Mouse (Mus musculus): ENCODE data around the gene Ifrd1. TPM values are rescaled to one million over a fixed set of nuclear protein-coding genes. Genes with fewer than 3 reads are reported as not detected.
A peak's percentile ranks its signal among the peaks of the same experiment; 100 is the strongest.
"Not testable (repeated sequence)": the region's sequence is repeated elsewhere in the genome, so short reads cannot be mapped to it uniquely, and the experiment has no call there.

Ifrd1 gene
- polyA plus RNA-seq, 1 experiment from 2014 or later, result 164 TPM

DNA sequence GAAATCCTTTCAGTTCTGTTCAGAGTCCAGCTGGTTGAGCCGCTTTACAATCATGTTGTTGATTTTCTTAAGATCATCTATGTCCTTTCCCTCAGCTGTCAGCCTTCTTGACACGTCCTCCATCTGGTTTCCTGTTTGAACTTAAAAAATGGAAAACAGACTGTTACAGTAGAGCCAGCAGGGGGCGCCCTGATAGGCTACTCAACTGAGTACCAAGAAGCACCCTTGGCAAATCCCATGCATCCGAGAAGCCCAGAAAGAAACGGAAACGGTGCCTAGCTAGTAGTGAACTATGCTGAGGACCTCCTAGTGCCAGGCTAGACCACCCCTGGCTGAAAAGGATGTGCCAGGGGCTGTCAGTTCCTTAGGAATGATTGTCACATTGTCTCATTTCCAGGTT is 71.2 kb downstream of the Ifrd1 start:
- Histone ChIP-seq H3K36me3 (no peaks in the 10 kb centered on the region), H3K27me3 (no peaks in the 10 kb centered on the region), H3K4me2 (replicated peaks) (no peak overlapping the region), H3K4me1 (replicated peaks) (no peaks in the 10 kb centered on the region), H3K9me3 (peaks cover 7% of the 10 kb centered on the region; the same call in 1 of the 2 replicates), H3K4me3 (replicated peaks) (no peak overlapping the region), H3K27ac (no peak overlapping the region), H3K9ac (replicated peaks) (no peak overlapping the region)
- WGBS, result 64% methylated on average over 6 of the region's 6 CpGs
- ATAC-seq, result no peak

DNA sequence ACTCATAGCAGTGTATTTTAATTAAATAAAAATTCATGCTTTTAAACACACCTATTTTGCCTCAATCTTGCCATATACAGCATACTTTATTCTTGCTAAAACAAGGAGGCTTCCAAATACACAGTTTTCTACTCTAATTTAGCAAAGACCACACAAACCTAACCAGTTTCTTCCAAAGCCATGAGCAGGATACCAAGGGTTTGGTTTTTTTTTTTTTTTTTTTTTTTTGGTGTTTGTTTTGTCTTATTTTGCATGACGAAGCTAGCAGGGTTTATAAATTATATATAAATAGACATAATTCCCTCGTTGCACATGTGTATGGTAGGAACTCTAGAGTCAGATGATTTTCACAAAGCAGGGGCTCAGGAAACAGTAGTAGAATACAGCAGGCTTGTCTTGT is 72.1 kb downstream of the Ifrd1 start:
- ATAC-seq, result no peak
- Histone ChIP-seq H3K9me3 (peaks cover 7% of the 10 kb centered on the region; the same call in 1 of the 2 replicates), H3K4me2 (replicated peaks) (no peak overlapping the region), H3K36me3 (no peaks in the 10 kb centered on the region), H3K4me1 (replicated peaks) (no peaks in the 10 kb centered on the region), H3K9ac (replicated peaks) (no peak overlapping the region), H3K27ac (no peak overlapping the region), H3K27me3 (no peaks in the 10 kb centered on the region), H3K4me3 (replicated peaks) (no peak overlapping the region)
- WGBS, result 84% methylated on average over 2 of the region's 2 CpGs

DNA sequence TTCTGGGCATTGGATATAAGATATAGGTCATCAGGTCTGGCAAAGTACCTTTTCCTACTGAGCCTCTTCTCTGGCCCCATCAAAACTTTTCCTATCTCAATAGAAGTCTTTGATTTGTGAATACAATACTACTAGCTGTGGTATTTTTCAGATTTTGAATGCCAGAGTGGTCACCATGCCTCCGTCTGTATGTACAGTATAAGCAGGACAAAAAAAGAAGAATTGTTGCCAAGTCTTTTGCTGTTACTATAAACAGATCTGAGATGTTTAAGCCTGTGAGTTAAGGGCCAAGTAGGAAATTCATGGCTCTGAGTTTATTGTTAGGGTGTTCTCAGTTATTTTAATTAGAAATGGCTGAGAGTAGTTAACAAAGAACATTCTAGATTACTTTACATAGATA is 73.1 kb downstream of the Ifrd1 start:
- not testable (repeated sequence) for H3K9me3 ChIP-seq; H3K27me3 ChIP-seq; H3K36me3 ChIP-seq; H3K27ac ChIP-seq; ATAC-seq; H3K4me3 ChIP-seq (replicated peaks); H3K4me2 ChIP-seq (replicated peaks); H3K9ac ChIP-seq (replicated peaks); H3K4me1 ChIP-seq (replicated peaks)
- WGBS, result 59% methylated on average over 1 of the region's 1 CpGs

DNA sequence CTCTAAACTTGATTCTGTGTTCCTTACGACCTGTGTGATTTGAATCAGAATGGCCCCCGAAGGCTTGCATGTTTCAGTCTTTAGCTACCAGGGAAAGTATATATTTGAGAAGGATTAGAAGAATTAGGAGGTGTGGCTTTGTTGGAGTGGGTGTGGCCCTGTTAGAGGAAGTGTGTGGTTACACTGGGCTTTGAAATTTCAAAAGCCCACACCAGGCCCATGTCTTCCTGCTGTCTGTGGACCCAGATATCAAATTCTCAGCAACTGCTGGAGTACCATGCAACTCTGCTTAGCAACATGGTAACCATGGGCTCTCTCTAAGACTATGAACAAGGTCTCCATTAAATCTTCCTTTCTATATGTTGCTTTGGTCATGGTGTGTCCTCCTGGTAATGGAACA is 76.7 kb downstream of the Ifrd1 start:
- H3K27ac ChIP-seq, result no peak overlapping the region
- no peaks in the 10 kb centered on the region for H3K36me3 ChIP-seq
- H3K4me1 ChIP-seq (replicated peaks), result no peaks in the 10 kb centered on the region
- H3K4me2 ChIP-seq (replicated peaks), result no peak overlapping the region
- 85% methylated on average over 2 of the region's 2 CpGs for WGBS
- ATAC-seq, result no peak
- H3K4me3 ChIP-seq (replicated peaks), result no peak overlapping the region
- H3K27me3 ChIP-seq, result no peaks in the 10 kb centered on the region
- no peak overlapping the region for H3K9ac ChIP-seq (replicated peaks)
- H3K9me3 ChIP-seq, result no peaks in the 10 kb centered on the region

DNA sequence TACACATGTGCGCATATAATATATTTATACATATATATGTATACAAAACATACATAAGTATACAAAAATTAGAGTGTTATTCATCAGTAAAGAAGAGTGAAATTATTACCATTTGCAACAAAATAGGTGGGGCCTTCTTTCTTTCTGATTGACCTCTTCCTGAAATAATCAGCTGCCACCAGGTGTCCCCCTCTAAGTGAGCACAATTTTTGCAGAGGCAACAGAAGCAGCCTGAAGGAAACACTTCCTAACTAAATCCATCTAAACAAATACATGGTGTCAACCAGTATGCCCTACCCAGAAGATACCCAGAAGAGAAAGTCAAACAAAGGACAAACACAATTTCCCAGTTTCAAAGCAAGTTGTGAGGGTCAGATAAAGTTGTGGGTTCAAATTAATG is 78.6 kb downstream of the Ifrd1 start:
- H3K9ac ChIP-seq (replicated peaks), result no peak overlapping the region
- no peak for ATAC-seq
- no peak overlapping the region for H3K27ac ChIP-seq
- no peak overlapping the region for H3K4me2 ChIP-seq (replicated peaks)
- H3K9me3 ChIP-seq, result no peaks in the 10 kb centered on the region
- WGBS, result 100% methylated on average over 1 of the region's 1 CpGs
- H3K27me3 ChIP-seq, result no peaks in the 10 kb centered on the region
- no peaks in the 10 kb centered on the region for H3K4me1 ChIP-seq (replicated peaks)
- no peak overlapping the region for H3K4me3 ChIP-seq (replicated peaks)
- no peaks in the 10 kb centered on the region for H3K36me3 ChIP-seq

DNA sequence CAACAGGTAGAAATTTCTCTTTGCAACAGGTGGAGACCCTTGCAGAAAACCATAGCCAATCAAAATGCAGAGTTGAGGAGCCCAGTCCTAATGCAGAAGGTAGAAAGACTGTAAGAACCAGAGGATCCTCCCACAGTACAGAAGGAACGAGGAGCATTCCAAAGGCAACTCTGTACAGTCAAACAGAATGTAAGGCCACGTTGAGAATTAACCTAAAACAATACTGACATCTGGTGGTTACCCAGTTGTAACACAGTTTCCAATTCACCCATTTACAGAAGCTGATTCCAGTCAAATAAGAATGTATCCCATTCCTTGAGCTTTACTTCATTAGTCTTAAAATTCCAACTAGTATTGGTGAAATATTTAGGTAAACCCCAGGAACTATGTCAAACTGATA is 83.7 kb downstream of the Ifrd1 start:
- WGBS, result 7% methylated on average over 2 of the region's 2 CpGs

DNA sequence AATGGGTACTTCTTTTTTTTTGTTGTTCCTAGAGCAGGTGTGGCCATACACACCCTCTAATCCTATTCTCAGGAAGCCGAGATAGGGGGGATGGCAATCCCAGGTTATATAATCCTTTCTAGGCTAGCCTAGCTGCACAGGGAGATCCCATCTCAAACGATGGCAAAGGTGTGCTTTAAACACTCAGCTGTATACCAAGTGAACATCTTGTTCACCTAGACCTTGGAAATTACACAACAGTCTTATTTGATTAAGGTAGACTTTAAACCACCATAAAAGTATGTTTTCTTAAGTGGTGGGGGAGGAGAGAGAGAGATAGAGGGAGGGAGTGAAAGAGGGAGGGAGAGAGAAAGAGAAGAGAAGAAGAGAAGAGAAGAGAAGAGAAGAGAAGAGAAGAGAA is 87.5 kb downstream of the Ifrd1 start:
- Histone ChIP-seq H3K27me3 (no peaks in the 10 kb centered on the region), H3K4me3 (replicated peaks) (no peak overlapping the region), H3K36me3 (no peaks in the 10 kb centered on the region), H3K4me2 (replicated peaks) (no peak overlapping the region), H3K4me1 (replicated peaks) (no peaks in the 10 kb centered on the region), H3K9ac (replicated peaks) (no peak overlapping the region), H3K27ac (no peak overlapping the region), H3K9me3 (no peaks in the 10 kb centered on the region)
- WGBS, result 83% methylated on average over 2 of the region's 2 CpGs
- no peak for ATAC-seq

More for the DNA sequence above, 83.7 kb downstream of the Ifrd1 start:
- Histone ChIP-seq H3K4me3 (replicated peaks) (no peak overlapping the region), H3K9ac (replicated peaks) (no peak overlapping the region), H3K4me2 (replicated peaks) (no peak overlapping the region), H3K36me3 (no peaks in the 10 kb centered on the region), H3K27ac (no peak overlapping the region), H3K9me3 (no peaks in the 10 kb centered on the region), H3K27me3 (no peaks in the 10 kb centered on the region), H3K4me1 (replicated peaks) (no peaks in the 10 kb centered on the region)
- ATAC-seq, result peak; percentile 85

DNA sequence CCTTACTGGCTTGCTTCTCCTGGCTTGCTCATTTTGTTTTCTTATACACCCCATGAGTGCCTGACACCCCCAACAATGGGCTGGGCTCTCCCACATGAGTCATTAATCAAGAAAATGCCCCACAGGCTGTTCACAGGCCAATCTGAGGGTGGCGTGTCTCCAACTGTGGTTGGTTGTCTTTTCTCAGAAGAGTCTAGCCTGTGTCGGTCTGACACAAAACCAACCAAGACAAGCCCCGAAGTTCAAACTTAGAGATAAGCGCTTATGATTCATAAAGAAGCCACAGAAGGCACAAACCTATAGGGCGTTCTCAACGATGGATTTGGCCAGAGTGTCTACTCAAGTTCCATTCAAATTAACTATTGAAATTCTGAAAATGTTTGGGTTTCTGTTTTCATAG is 94.1 kb downstream of the Ifrd1 start:
- H3K36me3 ChIP-seq, result no peaks in the 10 kb centered on the region
- no peak for ATAC-seq
- no peaks in the 10 kb centered on the region for H3K27me3 ChIP-seq
- no peak overlapping the region for H3K27ac ChIP-seq
- H3K4me1 ChIP-seq (replicated peaks), result no peaks in the 10 kb centered on the region
- H3K9me3 ChIP-seq, result no peaks in the 10 kb centered on the region
- no peak overlapping the region for H3K9ac ChIP-seq (replicated peaks)
- H3K4me2 ChIP-seq (replicated peaks), result no peak overlapping the region
- H3K4me3 ChIP-seq (replicated peaks), result no peak overlapping the region
- 96% methylated on average over 6 of the region's 6 CpGs for WGBS

DNA sequence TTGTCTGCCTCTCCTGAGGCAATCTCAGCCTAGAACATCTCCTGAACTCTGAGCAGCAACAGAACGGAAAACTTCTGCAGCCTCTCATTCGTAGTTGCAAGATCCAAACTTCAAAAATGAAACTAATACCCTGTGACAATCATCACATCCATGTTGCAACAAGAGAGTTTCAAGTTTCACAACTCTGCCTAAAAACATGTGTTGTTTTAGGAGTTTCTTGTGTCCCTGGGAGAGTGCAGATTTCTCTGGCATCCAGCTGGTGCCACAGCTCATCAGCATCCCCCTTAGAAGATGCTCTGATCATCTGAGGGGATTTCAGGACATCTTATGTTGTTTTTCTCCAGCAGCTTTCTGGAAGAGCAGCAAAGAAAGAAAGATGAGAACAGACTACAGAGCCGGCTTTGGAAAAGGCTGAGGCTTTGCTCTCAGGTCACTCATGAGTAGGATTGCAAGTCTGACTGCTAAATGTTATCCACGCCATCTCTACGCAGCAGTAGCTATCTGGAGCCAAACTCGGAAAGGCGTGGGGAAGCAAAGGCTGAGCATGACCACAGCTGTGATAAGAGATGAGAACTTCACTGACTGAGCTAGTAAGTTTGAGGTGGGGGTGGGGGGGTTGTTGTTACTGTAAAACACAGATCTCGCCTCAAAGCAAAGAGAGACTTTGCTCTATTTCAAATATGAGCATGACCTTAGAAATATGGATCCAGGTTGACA is 95.8 kb downstream of the Ifrd1 start:
- no peak for ATAC-seq
- Histone ChIP-seq H3K4me3 (replicated peaks) (no peak overlapping the region), H3K4me2 (replicated peaks) (no peak overlapping the region), H3K4me1 (replicated peaks) (no peaks in the 10 kb centered on the region), H3K27me3 (no peaks in the 10 kb centered on the region), H3K27ac (no peak overlapping the region), H3K9me3 (no peaks in the 10 kb centered on the region), H3K9ac (replicated peaks) (no peak overlapping the region), H3K36me3 (no peaks in the 10 kb centered on the region)
- WGBS, result 90% methylated on average over 8 of the region's 8 CpGs

MicroRNA genes within 50 kb of the gene (microRNA counts, 519-probe panel; counts per million panel counts)
- microRNA mmu-miR-1938, result 110 counts per million, percentile 56 among the panel's probes with 10 or more counts

Small RNA genes within 50 kb of the gene (microRNA-seq; reads per million reads assigned to microRNA genes)
- not detected for gene Mir1938

Other genes starting within 250 kb of the Ifrd1 start
- gene Arl4a, start 210.5 kb downstream of the Ifrd1 start, polyA plus RNA-seq (2015; fragmentation: Nextera tagmentation; extraction: Ambion mirVana), result 107 and 133 TPM in 2 replicates
- not detected in 2 replicates for gene Scin, start 114.3 kb downstream of the Ifrd1 start, polyA plus RNA-seq (2015; fragmentation: Nextera tagmentation; extraction: Ambion mirVana)
- gene Lsmem1, start 49.0 kb downstream of the Ifrd1 start, polyA plus RNA-seq (2015; fragmentation: Nextera tagmentation; extraction: Ambion mirVana), result not detected in 2 replicates
- 26.9 and 28.9 TPM in 2 replicates for gene Zfp277, start 197.4 kb upstream of the Ifrd1 start, polyA plus RNA-seq (2015; fragmentation: Nextera tagmentation; extraction: Ambion mirVana)
- gene Dock4, start 197.4 kb upstream of the Ifrd1 start, polyA plus RNA-seq (2015; fragmentation: Nextera tagmentation; extraction: Ambion mirVana), result 38.2 and 38.4 TPM in 2 replicates

Measured in midbrain, embryonic 13.5 days (tissue).